Mouse (Mus musculus) E14TG2a.4 (cell line): ENCODE measurements around the gene Icos.

Experiments used
- CTCF ChIP-seq: conservative IDR thresholded peaks from 2 replicates; pipeline ENCODE4 v1.5.1; 2014; ENCODE audit warnings: low read length
- NANOG ChIP-seq: IDR thresholded peaks from 2 replicates; pipeline ENCODE4 v1.6.1; 2014; ENCODE audit warnings: borderline replicate concordance, low read length, mixed read lengths
- POU5F1 ChIP-seq: IDR thresholded peaks from 2 replicates; pipeline ENCODE4 v1.6.1; 2014; ENCODE audit warnings: low read length, borderline replicate concordance

GRCm38 (mm10) chr1:60929036-60929435 is 48.7 kb upstream of the Icos start:
- TF ChIP-seq CTCF (no peak), POU5F1 (no peak), NANOG (no peak)
